Mouse (Mus musculus) lung, postnatal 0 days (tissue): ENCODE measurements around the gene Azin2. TPM values are rescaled to one million over a fixed set of nuclear protein-coding genes. Genes with fewer than 3 reads are reported as not detected.

ENCODE experiments used
- ATAC-seq: fragments of 200-750 bp; cut with Nextera tagmentation; 2 replicates; pipeline ENCODE4 v1.8.0; 2017; ENCODE audit warnings: moderate library complexity
- DNase-seq: peaks from one replicate; pipeline ENCODE4 v3.0.0-alpha.2; 2016; ENCODE audit warnings: low spot score
- H3K27ac ChIP-seq: fragments of 300-500 bp; sonication (generic); 2 replicates; pipeline ENCODE4 v1.5.1; 2014; ENCODE audit warnings: antibody characterized with exemption, mild to moderate bottlenecking, low read length, mixed read lengths
- H3K27me3 ChIP-seq: fragments of 300-500 bp; sonication (generic); replicated peaks from 2 replicates; pipeline ENCODE4 v1.6.1; 2014; ENCODE audit warnings: low read length, mixed read lengths; ENCODE audit not compliant: insufficient read depth
- H3K36me3 ChIP-seq: fragments of 300-500 bp; sonication (generic); 2 replicates; pipeline ENCODE4 v1.6.1; 2014; ENCODE audit warnings: low read length, mixed read lengths; ENCODE audit not compliant: insufficient read depth
- H3K4me1 ChIP-seq: fragments of 300-500 bp; sonication (generic); 2 replicates; pipeline ENCODE4 v1.6.1; 2014; ENCODE audit warnings: antibody characterized with exemption, low read depth, low read length, mixed read lengths; ENCODE audit not compliant: insufficient read depth
- H3K4me2 ChIP-seq: fragments of 300-500 bp; sonication (generic); replicated peaks from 2 replicates; pipeline ENCODE4 v1.6.1; 2014; ENCODE audit warnings: low read depth, mild to moderate bottlenecking, low read length, moderate library complexity, mixed read lengths
- H3K4me3 ChIP-seq: fragments of 300-500 bp; sonication (generic); 2 replicates; pipeline ENCODE4 v1.5.1; 2014; ENCODE audit warnings: low read depth, low read length
- H3K9ac ChIP-seq: fragments of 300-500 bp; sonication (generic); replicated peaks from 2 replicates; pipeline ENCODE4 v1.6.1; 2014; ENCODE audit warnings: low read depth, mild to moderate bottlenecking
- H3K9me3 ChIP-seq: fragments of 300-500 bp; sonication (generic); 2 replicates; pipeline ENCODE4 v1.6.1; 2016; ENCODE audit warnings: low read length, mixed read lengths
- CTCF ChIP-seq: IDR thresholded peaks from 2 replicates; pipeline ENCODE4 v1.5.1; 2016; ENCODE audit warnings: antibody characterized with exemption, mild to moderate bottlenecking
- EP300 ChIP-seq: IDR thresholded peaks from 2 replicates; pipeline ENCODE4 v1.6.1; 2016; ENCODE audit warnings: antibody characterized with exemption, mild to moderate bottlenecking, control low read depth
- WGBS: fragments of 180-500 bp; shearing (Covaris S2); extraction: QIAGEN DNeasy Blood & Tissue Kit; methylation state at CpG from one replicate; pipeline ENCODE4 v1.1.7; 2014; 5-methylcytosine and 5-hydroxymethylcytosine counted together
- polyA plus RNA-seq: library from polyadenylated mRNA; unstranded; fragments of >200 nt; fragmentation: Nextera tagmentation; extraction: Ambion mirVana; gene quantifications from 2 replicates; pipeline ENCODE4 v1.2.1, GENCODE M21; 2015

The Azin2 gene
- polyA plus RNA-seq, 1 experiment from 2014 or later, result 42.2 TPM

DNA sequence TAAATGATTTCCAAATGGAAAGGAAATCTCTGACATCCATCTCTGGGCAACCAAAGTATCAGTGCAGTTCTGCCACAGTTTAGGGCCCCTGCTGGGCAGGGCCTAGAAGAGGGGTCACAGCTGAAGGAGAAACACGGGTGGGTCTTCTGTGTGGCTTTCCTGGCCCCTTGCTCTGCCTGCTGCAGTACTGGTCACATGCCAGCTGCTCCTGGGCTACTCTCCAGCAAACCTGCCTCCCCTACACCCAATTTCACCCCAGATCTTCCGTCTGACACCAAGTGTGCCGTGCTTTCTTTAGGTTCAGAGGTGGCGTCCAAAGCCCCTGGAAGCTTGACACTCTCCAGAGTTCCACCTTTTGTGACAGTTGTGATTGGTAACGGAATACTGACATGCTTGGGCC lies 26.6 kb downstream of the Azin2 start:
- Histone ChIP-seq H3K36me3 (no peaks in the 10 kb centered on the region), H3K27ac (no peak overlapping the region), H3K9ac (no peak overlapping the region), H3K9me3 (no peaks in the 10 kb centered on the region), H3K27me3 (no peaks in the 10 kb centered on the region), H3K4me2 (no peak overlapping the region), H3K4me3 (no peak overlapping the region), H3K4me1 (no peaks in the 10 kb centered on the region)
- 67% methylated on average over 5 of the region's 5 CpGs for WGBS
- TF ChIP-seq EP300, result no peak
- TF ChIP-seq CTCF, result no peak
- ATAC-seq, result no peak
- no peak for DNase-seq

DNA sequence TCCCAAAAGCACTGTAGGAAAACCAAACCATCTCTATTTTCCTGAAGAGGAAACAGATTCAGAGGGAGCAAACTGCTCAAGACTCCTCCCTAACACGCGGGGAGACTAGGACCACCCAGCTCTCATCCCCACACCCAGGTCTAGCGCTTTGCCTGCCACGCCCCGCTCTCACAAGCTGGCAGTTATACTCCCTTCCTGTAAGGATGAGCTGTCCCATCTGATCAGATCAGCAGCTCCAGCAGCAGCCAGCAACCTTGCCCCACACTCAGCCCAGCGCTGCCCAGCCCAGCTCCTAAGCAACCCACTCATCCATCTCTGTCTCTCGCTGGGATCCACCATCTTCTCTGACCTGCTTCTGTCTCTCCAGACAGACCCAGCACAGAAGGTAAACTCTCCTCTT lies 29.5 kb downstream of the Azin2 start:
- H3K9ac ChIP-seq, result no peak overlapping the region
- 52% methylated on average over 7 of the region's 7 CpGs for WGBS
- H3K9me3 ChIP-seq, result no peaks in the 10 kb centered on the region
- ATAC-seq (no peak), DNase-seq (no peak)
- no peaks in the 10 kb centered on the region for H3K4me1 ChIP-seq
- H3K4me2 ChIP-seq, result no peak overlapping the region
- H3K36me3 ChIP-seq, result no peaks in the 10 kb centered on the region
- no peaks in the 10 kb centered on the region for H3K27me3 ChIP-seq
- H3K4me3 ChIP-seq, result no peak overlapping the region
- no peak overlapping the region for H3K27ac ChIP-seq
- no peak for TF ChIP-seq CTCF
- TF ChIP-seq EP300, result no peak

DNA sequence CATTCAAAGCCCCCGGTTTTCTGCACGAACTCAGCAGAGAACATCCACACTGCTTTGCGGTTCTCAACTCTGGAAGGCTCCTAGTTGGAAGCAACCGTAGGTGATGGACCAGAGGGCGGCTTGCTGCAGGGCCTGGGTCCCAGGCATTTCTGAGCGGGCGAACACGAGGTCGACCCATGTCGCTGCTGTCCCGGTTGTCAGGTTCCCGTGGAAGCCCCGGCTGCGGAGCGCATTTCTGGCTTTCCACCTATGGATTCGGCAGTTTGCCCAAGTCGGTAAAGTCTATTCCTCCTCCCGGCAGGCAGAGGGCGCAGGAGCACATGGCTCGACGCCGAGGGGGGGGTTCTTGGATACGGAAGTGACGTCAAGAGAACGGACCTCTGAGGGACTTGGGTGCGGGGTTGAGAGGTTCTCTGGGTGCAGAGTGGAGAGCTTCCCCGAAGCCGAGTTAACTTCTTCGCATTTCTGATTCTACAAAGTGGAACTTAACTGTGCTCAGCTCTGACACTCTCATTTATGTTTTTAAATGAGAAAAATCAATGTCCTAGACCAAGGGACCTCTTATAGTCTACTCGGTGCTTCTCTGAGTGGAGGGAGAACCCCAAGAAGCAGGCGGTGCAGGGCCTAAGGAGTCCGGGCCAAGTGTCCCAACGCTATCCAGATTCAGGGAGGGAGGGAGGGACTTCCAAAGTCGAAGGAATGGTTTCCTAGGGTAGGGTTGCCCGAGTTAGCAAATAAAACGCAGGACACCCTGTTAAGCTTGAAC lies 37.2 kb downstream of the Azin2 start:
- ATAC-seq (peak; percentile 93), DNase-seq (peak; percentile 94)
- Histone ChIP-seq H3K9me3 (no peaks in the 10 kb centered on the region), H3K4me2 (peak overlapping the region; percentile 51), H3K4me1 (peaks cover 8% of the 10 kb centered on the region; the same call in 1 of the 2 replicates), H3K9ac (peak overlapping the region; percentile 23; the same call in 1 of the 2 replicates), H3K36me3 (no peaks in the 10 kb centered on the region), H3K4me3 (peak overlapping the region; percentile 20; the same call in 1 of the 2 replicates), H3K27ac (no peak overlapping the region; the same call in 1 of the 2 replicates), H3K27me3 (no peaks in the 10 kb centered on the region)
- WGBS, result 14% methylated on average over 36 of the region's 36 CpGs
- TF ChIP-seq CTCF (peak; percentile 94), EP300 (no peak)

DNA sequence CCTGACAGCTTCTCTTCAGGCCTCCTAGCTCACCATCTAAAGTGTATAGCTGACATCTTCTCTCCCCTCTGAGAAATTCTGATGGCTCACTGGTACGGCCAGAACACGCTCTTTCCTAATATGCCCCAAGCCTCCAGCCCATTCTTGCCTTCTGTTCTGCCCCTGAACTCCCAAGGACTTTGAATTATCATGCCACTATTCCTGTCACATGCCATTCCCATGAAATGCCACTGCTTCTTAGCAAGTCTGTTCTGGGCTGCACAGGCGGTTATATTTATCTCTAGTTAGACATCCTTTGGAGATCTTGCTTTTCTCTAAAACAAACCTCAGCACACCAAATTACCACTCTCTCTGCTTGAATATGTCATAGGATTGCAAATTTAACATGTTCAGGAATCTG lies 38.6 kb downstream of the Azin2 start:
- H3K36me3 ChIP-seq, result no peaks in the 10 kb centered on the region
- H3K27ac ChIP-seq, result no peak overlapping the region
- H3K9ac ChIP-seq, result no peak overlapping the region
- no peak overlapping the region for H3K4me3 ChIP-seq
- H3K9me3 ChIP-seq, result no peaks in the 10 kb centered on the region
- TF ChIP-seq CTCF, result no peak
- TF ChIP-seq EP300, result no peak
- no peaks in the 10 kb centered on the region for H3K27me3 ChIP-seq
- H3K4me1 ChIP-seq, result peaks cover 8% of the 10 kb centered on the region; the same call in 1 of the 2 replicates
- no peak overlapping the region for H3K4me2 ChIP-seq
- no peak for ATAC-seq
- WGBS, result 82% methylated on average over 3 of the region's 3 CpGs
- DNase-seq, result no peak

DNA sequence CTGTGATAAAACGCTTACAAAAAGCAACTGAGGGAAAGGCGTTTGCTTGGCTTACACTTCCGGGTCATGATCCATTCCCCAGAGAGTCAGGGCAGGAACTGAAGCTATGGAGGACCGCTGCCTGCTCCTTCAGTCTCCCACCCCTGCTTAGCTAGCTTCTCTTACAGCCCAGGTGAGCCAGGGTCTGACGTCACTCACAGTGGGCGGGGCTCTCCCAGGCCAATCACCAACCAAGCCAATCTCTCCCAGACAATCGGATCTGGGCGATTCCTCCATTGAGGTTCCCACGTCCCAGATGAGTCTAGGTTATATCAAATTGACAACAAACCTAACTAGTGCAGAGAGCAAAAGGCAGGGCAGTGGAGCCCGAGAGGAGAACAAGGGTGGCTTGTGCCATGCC lies 43.1 kb downstream of the Azin2 start:
- no peak for TF ChIP-seq CTCF
- no peak for TF ChIP-seq EP300
- no peaks in the 10 kb centered on the region for H3K27me3 ChIP-seq
- no peak; the same call in 1 of the 2 replicates for ATAC-seq
- H3K9me3 ChIP-seq, result no peaks in the 10 kb centered on the region
- DNase-seq, result peak; percentile 25
- H3K4me1 ChIP-seq, result no peaks in the 10 kb centered on the region
- H3K27ac ChIP-seq, result no peak overlapping the region
- WGBS, result 25% methylated on average over 10 of the region's 10 CpGs
- no peaks in the 10 kb centered on the region for H3K36me3 ChIP-seq
- H3K9ac ChIP-seq, result no peak overlapping the region
- no peak overlapping the region for H3K4me3 ChIP-seq
- no peak overlapping the region for H3K4me2 ChIP-seq

DNA sequence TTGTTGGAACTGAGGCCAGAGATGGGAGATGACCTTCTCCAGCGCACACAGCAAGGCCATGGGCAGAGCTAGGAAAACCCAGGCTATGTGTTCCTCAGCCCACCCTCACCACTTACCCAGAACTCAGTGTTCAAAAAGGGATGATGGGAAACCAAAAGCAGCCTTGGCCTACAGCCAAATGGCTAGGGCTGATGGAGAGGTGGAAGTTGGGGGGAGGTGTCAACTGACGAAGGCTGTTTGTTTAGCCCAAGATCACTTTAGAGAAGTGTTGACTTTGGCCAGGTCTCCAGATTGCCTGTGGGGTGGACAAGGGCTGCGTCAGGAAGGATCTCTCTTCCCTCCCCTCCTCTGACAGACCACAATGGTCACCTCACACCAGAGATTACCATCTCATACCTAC lies 44.1 kb downstream of the Azin2 start:
- Histone ChIP-seq H3K9ac (no peak overlapping the region), H3K9me3 (no peaks in the 10 kb centered on the region), H3K27ac (peak overlapping the region; percentile 52), H3K4me1 (no peaks in the 10 kb centered on the region), H3K4me3 (no peak overlapping the region), H3K36me3 (no peaks in the 10 kb centered on the region), H3K4me2 (no peak overlapping the region), H3K27me3 (no peaks in the 10 kb centered on the region)
- WGBS, result 19% methylated on average over 3 of the region's 3 CpGs
- peak; percentile 93 for DNase-seq
- peak; percentile 90 for ATAC-seq
- TF ChIP-seq EP300 (peak; percentile 76), CTCF (no peak)
